Mouse (Mus musculus): ENCODE results near the gene Dnajb14. TPM values are rescaled to one million over a fixed set of nuclear protein-coding genes. Genes with fewer than 3 reads are reported as not detected.

Dnajb14 gene
- polyA plus RNA-seq, 1 experiment from 2014 or later: 7.8 TPM

GRCm38 (mm10) chr3:137868094-137868913, 829 bp downstream of the Dnajb14 start:
- no peaks in the 10 kb centered on the region for H3K9me3 ChIP-seq (ENCODE audit: control insufficient read depth, low read length)
- H3K4me3 ChIP-seq (replicated peaks; ENCODE audit: low read length): peak overlapping the region; percentile 55
- H3K4me2 ChIP-seq (ENCODE audit: low read length): peak overlapping the region; percentile 82
- peak overlapping the region; percentile 74 for H3K9ac ChIP-seq (replicated peaks; ENCODE audit: low read depth, low read length)
- peak overlapping the region; percentile 97 for H3K27ac ChIP-seq (ENCODE audit: low read length)
- no peaks in the 10 kb centered on the region for H3K36me3 ChIP-seq (ENCODE audit: control insufficient read depth, insufficient read depth)
- H3K4me1 ChIP-seq (replicated peaks; ENCODE audit: control insufficient read depth, insufficient read depth, low read length): peaks cover 16% of the 10 kb centered on the region
- 2% methylated on average over 26 of the region's 26 CpGs for WGBS
- ATAC-seq: 0 out of 2 replicates have a peak, but pooled peaks have one; percentile 1
- no peaks in the 10 kb centered on the region for H3K27me3 ChIP-seq (replicated peaks; ENCODE audit: control insufficient read depth, insufficient read depth, low read length)

DNA sequence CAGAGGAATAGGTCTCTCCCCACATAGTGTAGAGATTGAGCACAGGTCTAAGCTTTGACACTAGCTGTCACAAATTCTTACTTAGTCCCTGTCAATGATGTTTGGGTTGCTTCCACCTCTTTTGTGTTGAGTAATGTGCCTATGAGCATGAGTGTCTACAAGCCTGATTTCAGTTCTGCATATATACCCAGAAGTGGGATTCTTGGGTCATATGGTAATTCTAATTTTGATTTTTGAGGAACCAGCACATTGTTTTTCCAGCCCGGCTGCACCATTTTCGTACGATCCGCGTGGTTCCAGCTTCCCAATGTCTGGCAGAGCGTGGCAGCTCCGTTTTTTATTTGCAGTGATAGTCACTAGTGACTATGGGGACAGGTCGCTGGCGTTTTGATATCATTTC, 1.9 kb downstream of the Dnajb14 start:
- ATAC-seq: no peak
- no peaks in the 10 kb centered on the region for H3K27me3 ChIP-seq (replicated peaks; ENCODE audit: control insufficient read depth, insufficient read depth, low read length)
- no peak overlapping the region for H3K4me3 ChIP-seq (replicated peaks; ENCODE audit: low read length)
- H3K36me3 ChIP-seq (ENCODE audit: control insufficient read depth, insufficient read depth): no peaks in the 10 kb centered on the region
- 92% methylated on average over 9 of the region's 9 CpGs for WGBS
- no peak overlapping the region for H3K27ac ChIP-seq (ENCODE audit: low read length)
- H3K4me1 ChIP-seq (replicated peaks; ENCODE audit: control insufficient read depth, insufficient read depth, low read length): peaks cover 14% of the 10 kb centered on the region
- no peak overlapping the region for H3K9ac ChIP-seq (replicated peaks; ENCODE audit: low read depth, low read length)
- H3K9me3 ChIP-seq (ENCODE audit: control insufficient read depth, low read length): no peaks in the 10 kb centered on the region
- H3K4me2 ChIP-seq (ENCODE audit: low read length): no peak overlapping the region

DNA sequence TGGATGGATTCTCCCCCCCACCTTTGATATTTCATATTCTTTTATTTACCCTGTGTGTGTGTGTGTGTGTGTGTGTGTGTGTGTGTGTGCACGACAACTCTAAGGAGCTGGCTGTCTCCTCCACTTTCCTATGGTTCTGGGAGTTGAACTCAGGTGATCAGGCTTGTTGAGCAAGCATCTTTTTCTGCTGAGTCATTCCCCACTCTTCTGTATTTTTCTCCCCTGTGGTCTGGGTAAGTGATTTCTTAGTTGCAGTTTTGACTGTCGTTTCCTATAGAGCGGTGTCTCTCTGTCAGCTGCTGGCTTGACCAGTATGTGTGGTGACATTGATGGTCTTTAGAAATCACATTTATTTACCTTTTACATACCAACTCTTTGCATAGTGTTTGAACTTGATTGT, 11.8 kb downstream of the Dnajb14 start:
- Histone ChIP-seq H3K27ac (ENCODE audit: low read length) (no peak overlapping the region), H3K4me3 (replicated peaks; ENCODE audit: low read length) (no peak overlapping the region), H3K4me2 (ENCODE audit: low read length) (no peak overlapping the region), H3K9ac (replicated peaks; ENCODE audit: low read depth, low read length) (no peak overlapping the region), H3K36me3 (ENCODE audit: control insufficient read depth, insufficient read depth) (no peaks in the 10 kb centered on the region), H3K27me3 (replicated peaks; ENCODE audit: control insufficient read depth, insufficient read depth, low read length) (no peaks in the 10 kb centered on the region), H3K4me1 (replicated peaks; ENCODE audit: control insufficient read depth, insufficient read depth, low read length) (no peaks in the 10 kb centered on the region), H3K9me3 (ENCODE audit: control insufficient read depth, low read length) (no peaks in the 10 kb centered on the region)
- no peak for ATAC-seq
- WGBS: 93% methylated on average over 3 of the region's 3 CpGs

GRCm38 (mm10) chr3:137880109-137880748, 12.8 kb downstream of the Dnajb14 start:
- no peak overlapping the region for H3K9ac ChIP-seq (replicated peaks; ENCODE audit: low read depth, low read length)
- H3K9me3 ChIP-seq (ENCODE audit: control insufficient read depth, low read length): no peaks in the 10 kb centered on the region
- no peak overlapping the region for H3K4me3 ChIP-seq (replicated peaks; ENCODE audit: low read length)
- WGBS: 53% methylated on average over 4 of the region's 4 CpGs
- H3K27me3 ChIP-seq (replicated peaks; ENCODE audit: control insufficient read depth, insufficient read depth, low read length): no peaks in the 10 kb centered on the region
- H3K4me2 ChIP-seq (ENCODE audit: low read length): no peak overlapping the region
- H3K27ac ChIP-seq (ENCODE audit: low read length): no peak overlapping the region
- H3K36me3 ChIP-seq (ENCODE audit: control insufficient read depth, insufficient read depth): no peaks in the 10 kb centered on the region
- no peak for ATAC-seq
- no peaks in the 10 kb centered on the region for H3K4me1 ChIP-seq (replicated peaks; ENCODE audit: control insufficient read depth, insufficient read depth, low read length)

DNA sequence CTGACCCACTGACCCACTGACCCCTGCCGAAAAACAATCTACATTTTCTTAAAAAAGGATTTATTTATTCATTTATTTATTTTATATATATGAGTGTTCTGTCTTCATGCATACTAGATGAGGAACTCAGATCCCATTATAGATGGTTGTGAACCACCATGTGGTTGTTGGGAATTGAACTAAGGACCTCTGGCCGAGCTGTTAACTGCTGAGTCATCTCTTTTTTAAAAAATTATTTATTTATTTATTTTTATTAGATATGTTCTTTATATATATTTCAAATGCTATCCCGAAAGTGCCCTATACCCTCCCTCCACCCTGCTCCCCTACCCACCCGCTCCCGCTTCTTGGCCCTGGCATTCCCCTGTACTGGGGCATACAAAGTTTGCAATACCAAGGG, 13.6 kb downstream of the Dnajb14 start:
- WGBS: 97% methylated on average over 5 of the region's 5 CpGs
- Histone ChIP-seq H3K4me1 (replicated peaks; ENCODE audit: control insufficient read depth, insufficient read depth, low read length) (no peaks in the 10 kb centered on the region), H3K27ac (ENCODE audit: low read length) (no peak overlapping the region), H3K9me3 (ENCODE audit: control insufficient read depth, low read length) (no peaks in the 10 kb centered on the region), H3K4me2 (ENCODE audit: low read length) (no peak overlapping the region), H3K27me3 (replicated peaks; ENCODE audit: control insufficient read depth, insufficient read depth, low read length) (no peaks in the 10 kb centered on the region), H3K9ac (replicated peaks; ENCODE audit: low read depth, low read length) (no peak overlapping the region), H3K36me3 (ENCODE audit: control insufficient read depth, insufficient read depth) (no peaks in the 10 kb centered on the region), H3K4me3 (replicated peaks; ENCODE audit: low read length) (no peak overlapping the region)
- no peak for ATAC-seq

GRCm38 (mm10) chr3:137887961-137888360, 20.5 kb downstream of the Dnajb14 start:
- Histone ChIP-seq H3K9me3 (ENCODE audit: control insufficient read depth, low read length) (no peaks in the 10 kb centered on the region), H3K27me3 (replicated peaks; ENCODE audit: control insufficient read depth, insufficient read depth, low read length) (no peaks in the 10 kb centered on the region), H3K9ac (replicated peaks; ENCODE audit: low read depth, low read length) (no peak overlapping the region), H3K4me3 (replicated peaks; ENCODE audit: low read length) (no peak overlapping the region), H3K36me3 (ENCODE audit: control insufficient read depth, insufficient read depth) (peaks cover 6% of the 10 kb centered on the region), H3K4me2 (ENCODE audit: low read length) (no peak overlapping the region), H3K4me1 (replicated peaks; ENCODE audit: control insufficient read depth, insufficient read depth, low read length) (no peaks in the 10 kb centered on the region), H3K27ac (ENCODE audit: low read length) (no peak overlapping the region)
- 48% methylated on average over 7 of the region's 7 CpGs for WGBS
- no peak for ATAC-seq

DNA sequence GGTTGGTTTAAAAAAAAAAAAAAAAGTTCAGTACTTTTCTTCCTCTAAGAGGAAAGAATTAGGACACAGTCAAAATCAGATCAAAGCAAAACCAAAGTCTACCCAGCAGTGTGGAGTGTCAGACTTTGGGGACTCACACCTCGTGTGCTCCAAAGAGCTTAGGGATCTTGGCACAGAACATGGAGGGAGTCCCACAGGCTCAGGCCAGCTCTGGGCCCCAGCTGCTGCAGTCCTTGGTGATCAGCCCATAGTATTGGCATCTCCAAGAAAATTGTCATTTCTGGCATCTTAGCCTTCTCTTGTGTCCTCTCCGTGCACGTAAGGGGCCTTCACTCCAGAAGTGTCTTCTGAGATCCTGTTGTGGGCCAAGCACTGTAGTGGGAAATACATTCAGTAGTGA, 23.6 kb downstream of the Dnajb14 start:
- no peak overlapping the region for H3K4me2 ChIP-seq (ENCODE audit: low read length)
- no peak for ATAC-seq
- H3K9ac ChIP-seq (replicated peaks; ENCODE audit: low read depth, low read length): no peak overlapping the region
- H3K27ac ChIP-seq (ENCODE audit: low read length): no peak overlapping the region
- no peak overlapping the region for H3K4me3 ChIP-seq (replicated peaks; ENCODE audit: low read length)
- WGBS: 75% methylated on average over 3 of the region's 3 CpGs
- no peaks in the 10 kb centered on the region for H3K9me3 ChIP-seq (ENCODE audit: control insufficient read depth, low read length)
- no peaks in the 10 kb centered on the region for H3K27me3 ChIP-seq (replicated peaks; ENCODE audit: control insufficient read depth, insufficient read depth, low read length)
- H3K36me3 ChIP-seq (ENCODE audit: control insufficient read depth, insufficient read depth): peaks cover 10% of the 10 kb centered on the region
- no peaks in the 10 kb centered on the region for H3K4me1 ChIP-seq (replicated peaks; ENCODE audit: control insufficient read depth, insufficient read depth, low read length)

- Histone ChIP-seq H3K9ac (replicated peaks; ENCODE audit: low read depth, low read length) (no peak overlapping the region), H3K4me2 (ENCODE audit: low read length) (no peak overlapping the region), H3K4me3 (replicated peaks; ENCODE audit: low read length) (no peak overlapping the region), H3K27ac (ENCODE audit: low read length) (no peak overlapping the region), H3K4me1 (replicated peaks; ENCODE audit: control insufficient read depth, insufficient read depth, low read length) (no peaks in the 10 kb centered on the region), H3K9me3 (ENCODE audit: control insufficient read depth, low read length) (no peaks in the 10 kb centered on the region), H3K27me3 (replicated peaks; ENCODE audit: control insufficient read depth, insufficient read depth, low read length) (no peaks in the 10 kb centered on the region), H3K36me3 (ENCODE audit: control insufficient read depth, insufficient read depth) (peaks cover 10% of the 10 kb centered on the region)
- WGBS: 72% methylated on average over 4 of the region's 4 CpGs
- no peak for ATAC-seq
These were observed 24.6 kb downstream of the Dnajb14 start for GRCm38 (mm10) chr3:137892118-137892517.

- no peaks in the 10 kb centered on the region for H3K27me3 ChIP-seq (replicated peaks; ENCODE audit: control insufficient read depth, insufficient read depth, low read length)
- H3K9me3 ChIP-seq (ENCODE audit: control insufficient read depth, low read length): no peaks in the 10 kb centered on the region
- no peak overlapping the region for H3K4me3 ChIP-seq (replicated peaks; ENCODE audit: low read length)
- H3K27ac ChIP-seq (ENCODE audit: low read length): no peak overlapping the region
- H3K4me1 ChIP-seq (replicated peaks; ENCODE audit: control insufficient read depth, insufficient read depth, low read length): no peaks in the 10 kb centered on the region
- WGBS: 82% methylated on average over 4 of the region's 4 CpGs
- H3K36me3 ChIP-seq (ENCODE audit: control insufficient read depth, insufficient read depth): peaks cover 10% of the 10 kb centered on the region
- no peak overlapping the region for H3K9ac ChIP-seq (replicated peaks; ENCODE audit: low read depth, low read length)
- no peak overlapping the region for H3K4me2 ChIP-seq (ENCODE audit: low read length)
- ATAC-seq: no peak
These were observed 26.3 kb downstream of the Dnajb14 start for GRCm38 (mm10) chr3:137893789-137894188.
